In the genomic region with DNA sequence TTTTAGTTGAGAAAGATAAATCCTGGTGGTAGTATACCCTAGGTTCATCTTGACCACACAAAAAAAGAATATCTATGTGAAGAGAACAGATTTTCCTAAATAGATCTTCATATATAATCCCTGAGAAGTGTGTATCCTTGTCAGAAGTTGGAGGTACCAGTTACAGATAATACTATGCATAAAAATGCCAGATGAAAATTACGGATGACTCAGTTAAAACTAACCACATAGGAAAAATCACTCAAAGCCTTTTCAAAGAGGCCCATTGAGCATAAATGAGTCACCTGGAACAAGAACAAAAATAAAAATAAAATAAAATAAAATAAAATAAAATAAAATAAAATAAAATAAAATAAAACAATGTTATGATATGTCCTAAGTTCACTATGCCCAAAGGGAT, we compare ENCODE assay signal across 25 mouse cellular contexts.
"Had no signal": no experiment of that assay in that cellular context is flagged by ENCODE, and none has a peak within 500 bp of the region (broad histone marks: within the 10 kb centered on the region; RNA-seq: fewer than 3 reads in every experiment).

No protein-coding gene starts in this region.

- DNase-seq: cerebellum, adult 9-11 months; cerebellum, postnatal 10 days; cerebellum, postnatal 14 days; cerebellum, postnatal 25 days; cerebellum, postnatal 36 days; embryo, embryonic 11 days; forebrain, postnatal 0 days; gastrocnemius, adult 2 months; gastrocnemius, postnatal 10 days; gastrocnemius, postnatal 14 days; gastrocnemius, postnatal 25 days; gastrocnemius, postnatal 36 days; heart, adult 11 months; heart, adult 18-20 months; heart, adult 2 months had no signal

- H3K4me3 ChIP-seq: embryonic facial prominence, embryonic 10.5 days; embryonic facial prominence, embryonic 12.5 days; embryonic facial prominence, embryonic 13.5 days; embryonic facial prominence, embryonic 15.5 days; erythroblast, embryonic 14.5 days; forebrain, embryonic 10.5 days; forebrain, embryonic 12.5 days; forebrain, embryonic 13.5 days; forebrain, embryonic 15.5 days; gastrocnemius, adult 2 months; heart, adult 2 months; heart, embryonic 10.5 days had no signal

- H3K36me3 ChIP-seq: embryonic facial prominence, embryonic 10.5 days; embryonic facial prominence, embryonic 12.5 days; embryonic facial prominence, embryonic 13.5 days; embryonic facial prominence, embryonic 15.5 days; forebrain, embryonic 10.5 days; forebrain, embryonic 12.5 days; forebrain, embryonic 15.5 days; heart, embryonic 10.5 days had no signal

- H3K27me3 ChIP-seq: embryonic facial prominence, embryonic 12.5 days; embryonic facial prominence, embryonic 13.5 days; embryonic facial prominence, embryonic 15.5 days; forebrain, embryonic 12.5 days; forebrain, embryonic 13.5 days; forebrain, embryonic 15.5 days had no signal
